Mouse (Mus musculus): ENCODE data around the gene Grm8. TPM values are rescaled to one million over a fixed set of nuclear protein-coding genes. Genes with fewer than 3 reads are reported as not detected.

The Grm8 gene
- polyA plus RNA-seq, 1 experiment from 2014 or later, result 0.04 TPM

GRCm38 (mm10) chr6:27913281-27913680 is 221.7 kb downstream of the Grm8 start:
- 54% methylated on average over 1 of the region's 1 CpGs for WGBS
- no peaks in the 10 kb centered on the region for H3K27me3 ChIP-seq (ENCODE audit: control insufficient read depth, insufficient read depth, low read depth, low read length)
- no peak overlapping the region for H3K4me3 ChIP-seq (ENCODE audit: low read length)
- no peaks in the 10 kb centered on the region for H3K36me3 ChIP-seq (ENCODE audit: control insufficient read depth, insufficient read depth, low read length)
- no peaks in the 10 kb centered on the region for H3K4me1 ChIP-seq (replicated peaks; ENCODE audit: control insufficient read depth, insufficient read depth, low read length)
- no peak for ATAC-seq (ENCODE audit: low read depth)
- H3K4me2 ChIP-seq (ENCODE audit: low read depth, low read length), result no peak overlapping the region
- peaks cover 4% of the 10 kb centered on the region for H3K9me3 ChIP-seq (ENCODE audit: control insufficient read depth, low read length)
- H3K9ac ChIP-seq (ENCODE audit: low read length), result no peak overlapping the region
- no peak overlapping the region for H3K27ac ChIP-seq (ENCODE audit: low read length)

- Histone ChIP-seq H3K27me3 (ENCODE audit: control insufficient read depth, insufficient read depth, low read depth, low read length) (no peaks in the 10 kb centered on the region), H3K36me3 (ENCODE audit: control insufficient read depth, insufficient read depth, low read length) (no peaks in the 10 kb centered on the region)
- ATAC-seq (ENCODE audit: low read depth), result no peak
Observed at GRCm38 (mm10) chr6:27904358-27904757, 230.6 kb downstream of the Grm8 start.

GRCm38 (mm10) chr6:27902224-27902623 is 232.8 kb downstream of the Grm8 start:
- H3K4me3 ChIP-seq (ENCODE audit: low read length), result no peak overlapping the region
- no peaks in the 10 kb centered on the region for H3K9me3 ChIP-seq (ENCODE audit: control insufficient read depth, low read length)
- H3K4me1 ChIP-seq (replicated peaks; ENCODE audit: control insufficient read depth, insufficient read depth, low read length), result no peaks in the 10 kb centered on the region
- H3K4me2 ChIP-seq (ENCODE audit: low read depth, low read length), result no peak overlapping the region
- H3K36me3 ChIP-seq (ENCODE audit: control insufficient read depth, insufficient read depth, low read length), result no peaks in the 10 kb centered on the region
- 87% methylated on average over 1 of the region's 1 CpGs for WGBS
- H3K27me3 ChIP-seq (ENCODE audit: control insufficient read depth, insufficient read depth, low read depth, low read length), result no peaks in the 10 kb centered on the region
- H3K27ac ChIP-seq (ENCODE audit: low read length), result no peak overlapping the region
- no peak for ATAC-seq (ENCODE audit: low read depth)
- H3K9ac ChIP-seq (ENCODE audit: low read length), result no peak overlapping the region

More at GRCm38 (mm10) chr6:27904358-27904757, 230.6 kb downstream of the Grm8 start:
- no peak overlapping the region for H3K4me3 ChIP-seq (ENCODE audit: low read length)
- H3K27ac ChIP-seq (ENCODE audit: low read length), result no peak overlapping the region
- H3K9ac ChIP-seq (ENCODE audit: low read length), result no peak overlapping the region
- no peak overlapping the region for H3K4me2 ChIP-seq (ENCODE audit: low read depth, low read length)
- no peaks in the 10 kb centered on the region for H3K9me3 ChIP-seq (ENCODE audit: control insufficient read depth, low read length)
- H3K4me1 ChIP-seq (replicated peaks; ENCODE audit: control insufficient read depth, insufficient read depth, low read length), result no peaks in the 10 kb centered on the region

DNA sequence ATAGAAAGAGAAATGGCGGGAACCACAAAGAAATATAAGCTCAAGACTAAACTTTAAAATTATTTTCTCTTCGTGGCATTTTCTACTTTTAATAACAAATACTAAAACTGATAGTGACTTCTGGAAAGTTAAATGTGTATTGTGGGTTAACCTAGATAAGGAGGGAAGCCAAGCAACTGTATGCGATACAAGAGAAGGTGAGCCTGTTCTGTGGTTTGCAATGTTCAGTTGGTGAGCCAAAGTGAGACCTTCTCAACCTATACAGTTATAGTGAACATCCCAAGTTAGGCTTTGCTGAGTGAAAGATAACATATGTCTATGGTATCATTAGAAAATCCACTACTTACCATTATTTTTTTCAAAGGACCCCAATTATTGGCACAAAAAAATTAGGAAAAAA is 233.6 kb downstream of the Grm8 start:
- Histone ChIP-seq H3K27ac (ENCODE audit: low read length) (no peak overlapping the region), H3K4me1 (replicated peaks; ENCODE audit: control insufficient read depth, insufficient read depth, low read length) (no peaks in the 10 kb centered on the region), H3K27me3 (ENCODE audit: control insufficient read depth, insufficient read depth, low read depth, low read length) (no peaks in the 10 kb centered on the region), H3K9me3 (ENCODE audit: control insufficient read depth, low read length) (no peaks in the 10 kb centered on the region), H3K4me2 (ENCODE audit: low read depth, low read length) (no peak overlapping the region), H3K9ac (ENCODE audit: low read length) (no peak overlapping the region), H3K4me3 (ENCODE audit: low read length) (no peak overlapping the region), H3K36me3 (ENCODE audit: control insufficient read depth, insufficient read depth, low read length) (no peaks in the 10 kb centered on the region)
- 76% methylated on average over 3 of the region's 3 CpGs for WGBS
- no peak for ATAC-seq (ENCODE audit: low read depth)

- WGBS, result 85% methylated on average over 1 of the region's 1 CpGs
Observed at GRCm38 (mm10) chr6:27895153-27895552, 239.8 kb downstream of the Grm8 start.

DNA sequence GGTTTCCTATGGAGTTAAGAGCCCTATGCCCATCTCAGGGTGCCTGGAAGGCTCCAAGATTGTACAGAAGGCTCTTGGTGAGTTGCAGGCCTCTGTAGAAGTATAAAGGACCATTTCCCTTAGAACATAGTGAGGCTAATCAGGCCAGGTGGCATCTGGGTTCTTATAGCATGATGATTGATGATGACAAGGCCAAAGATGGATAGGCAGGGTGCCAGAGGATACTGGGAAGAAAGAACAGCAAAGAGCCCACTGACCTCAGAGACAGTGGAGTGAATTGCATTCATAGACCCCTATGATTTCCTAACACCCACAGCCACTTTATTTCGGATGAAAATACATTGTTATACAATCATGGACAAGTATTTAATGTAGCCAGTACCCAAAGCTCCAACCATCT is 242.1 kb downstream of the Grm8 start:
- H3K4me1 ChIP-seq (replicated peaks; ENCODE audit: control insufficient read depth, insufficient read depth, low read length), result no peaks in the 10 kb centered on the region
- no peaks in the 10 kb centered on the region for H3K36me3 ChIP-seq (ENCODE audit: control insufficient read depth, insufficient read depth, low read length)
- no peaks in the 10 kb centered on the region for H3K27me3 ChIP-seq (ENCODE audit: control insufficient read depth, insufficient read depth, low read depth, low read length)
- H3K9me3 ChIP-seq (ENCODE audit: control insufficient read depth, low read length), result no peaks in the 10 kb centered on the region
- H3K4me3 ChIP-seq (ENCODE audit: low read length), result no peak overlapping the region
- no peak overlapping the region for H3K4me2 ChIP-seq (ENCODE audit: low read depth, low read length)
- H3K9ac ChIP-seq (ENCODE audit: low read length), result no peak overlapping the region
- no peak for ATAC-seq (ENCODE audit: low read depth)
- 63% methylated on average over 1 of the region's 1 CpGs for WGBS
- no peak overlapping the region for H3K27ac ChIP-seq (ENCODE audit: low read length)

More at GRCm38 (mm10) chr6:27895153-27895552, 239.8 kb downstream of the Grm8 start:
- no peaks in the 10 kb centered on the region for H3K36me3 ChIP-seq (ENCODE audit: control insufficient read depth, insufficient read depth, low read length)
- no peaks in the 10 kb centered on the region for H3K27me3 ChIP-seq (ENCODE audit: control insufficient read depth, insufficient read depth, low read depth, low read length)
- no peak overlapping the region for H3K27ac ChIP-seq (ENCODE audit: low read length)
- no peaks in the 10 kb centered on the region for H3K9me3 ChIP-seq (ENCODE audit: control insufficient read depth, low read length)
- H3K4me1 ChIP-seq (replicated peaks; ENCODE audit: control insufficient read depth, insufficient read depth, low read length), result no peaks in the 10 kb centered on the region
- no peak overlapping the region for H3K4me3 ChIP-seq (ENCODE audit: low read length)
- no peak overlapping the region for H3K9ac ChIP-seq (ENCODE audit: low read length)
- no peak overlapping the region for H3K4me2 ChIP-seq (ENCODE audit: low read depth, low read length)
- ATAC-seq (ENCODE audit: low read depth), result no peak

- Histone ChIP-seq H3K9ac (ENCODE audit: low read length) (no peak overlapping the region), H3K4me1 (replicated peaks; ENCODE audit: control insufficient read depth, insufficient read depth, low read length) (no peaks in the 10 kb centered on the region), H3K36me3 (ENCODE audit: control insufficient read depth, insufficient read depth, low read length) (no peaks in the 10 kb centered on the region), H3K4me3 (ENCODE audit: low read length) (no peak overlapping the region), H3K27ac (ENCODE audit: low read length) (no peak overlapping the region), H3K27me3 (ENCODE audit: control insufficient read depth, insufficient read depth, low read depth, low read length) (no peaks in the 10 kb centered on the region), H3K4me2 (ENCODE audit: low read depth, low read length) (no peak overlapping the region), H3K9me3 (ENCODE audit: control insufficient read depth, low read length) (no peaks in the 10 kb centered on the region)
- 80% methylated on average over 2 of the region's 2 CpGs for WGBS
- ATAC-seq (ENCODE audit: low read depth), result no peak
Observed at GRCm38 (mm10) chr6:27888391-27888790, 246.6 kb downstream of the Grm8 start.

DNA sequence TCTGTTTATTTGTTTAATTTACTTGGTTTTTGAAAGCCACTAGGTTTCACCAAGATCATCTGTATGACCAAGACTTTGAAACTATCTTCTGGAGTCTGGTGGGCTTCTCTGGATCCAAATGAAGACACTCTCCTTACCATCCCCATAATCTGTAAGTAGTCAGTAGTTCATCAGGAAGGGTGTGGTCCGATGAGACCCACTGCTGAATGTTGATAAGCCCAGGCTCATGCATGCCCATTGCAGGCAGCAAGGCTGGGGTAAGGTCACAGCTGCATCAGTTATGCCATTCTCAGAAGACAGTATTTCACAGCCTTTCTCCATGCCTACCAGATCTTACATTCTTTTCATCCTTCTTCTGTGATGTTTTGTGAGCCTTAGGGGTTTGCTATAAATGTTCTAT is 247.1 kb downstream of the Grm8 start:
- Histone ChIP-seq H3K9ac (ENCODE audit: low read length) (no peak overlapping the region), H3K27me3 (ENCODE audit: control insufficient read depth, insufficient read depth, low read depth, low read length) (no peaks in the 10 kb centered on the region)
- 71% methylated on average over 1 of the region's 1 CpGs for WGBS

GRCm38 (mm10) chr6:27885786-27886185 is 249.2 kb downstream of the Grm8 start:
- H3K4me1 ChIP-seq (replicated peaks; ENCODE audit: control insufficient read depth, insufficient read depth, low read length), result no peaks in the 10 kb centered on the region
- no peaks in the 10 kb centered on the region for H3K27me3 ChIP-seq (ENCODE audit: control insufficient read depth, insufficient read depth, low read depth, low read length)
- no peak overlapping the region for H3K9ac ChIP-seq (ENCODE audit: low read length)
- no peaks in the 10 kb centered on the region for H3K36me3 ChIP-seq (ENCODE audit: control insufficient read depth, insufficient read depth, low read length)
- WGBS, result 40% methylated on average over 1 of the region's 1 CpGs
- no peak for ATAC-seq (ENCODE audit: low read depth)
- H3K4me3 ChIP-seq (ENCODE audit: low read length), result no peak overlapping the region
- H3K4me2 ChIP-seq (ENCODE audit: low read depth, low read length), result no peak overlapping the region
- H3K9me3 ChIP-seq (ENCODE audit: control insufficient read depth, low read length), result no peaks in the 10 kb centered on the region
- no peak overlapping the region for H3K27ac ChIP-seq (ENCODE audit: low read length)

More for the DNA sequence above, 247.1 kb downstream of the Grm8 start:
- Histone ChIP-seq H3K4me2 (ENCODE audit: low read depth, low read length) (no peak overlapping the region), H3K4me1 (replicated peaks; ENCODE audit: control insufficient read depth, insufficient read depth, low read length) (no peaks in the 10 kb centered on the region), H3K9me3 (ENCODE audit: control insufficient read depth, low read length) (no peaks in the 10 kb centered on the region), H3K4me3 (ENCODE audit: low read length) (no peak overlapping the region), H3K27ac (ENCODE audit: low read length) (no peak overlapping the region), H3K36me3 (ENCODE audit: control insufficient read depth, insufficient read depth, low read length) (no peaks in the 10 kb centered on the region)
- no peak for ATAC-seq (ENCODE audit: low read depth)

DNA sequence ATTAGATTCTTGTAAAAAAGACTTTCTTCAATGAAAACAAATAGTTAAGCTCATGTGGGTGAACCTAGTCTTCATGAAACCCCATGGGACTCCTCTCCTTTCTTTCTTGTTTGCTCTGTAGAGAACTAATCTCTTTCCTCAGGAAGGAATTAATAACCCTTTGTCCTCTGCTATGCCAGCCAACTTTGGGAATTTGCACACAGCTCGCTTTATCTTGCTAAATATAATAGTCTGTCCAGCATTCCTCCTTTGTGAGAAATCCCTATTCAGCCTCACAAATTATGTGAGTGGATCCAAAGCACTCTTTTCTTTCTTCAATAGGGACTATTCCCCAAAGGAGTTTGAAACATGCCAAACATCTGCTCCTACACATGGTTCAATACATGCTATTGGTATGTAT is 285.3 kb downstream of the Grm8 start:
- Histone ChIP-seq H3K4me1 (replicated peaks; ENCODE audit: control insufficient read depth, insufficient read depth, low read length) (no peaks in the 10 kb centered on the region), H3K4me2 (ENCODE audit: low read depth, low read length) (no peak overlapping the region), H3K36me3 (ENCODE audit: control insufficient read depth, insufficient read depth, low read length) (no peaks in the 10 kb centered on the region), H3K27me3 (ENCODE audit: control insufficient read depth, insufficient read depth, low read depth, low read length) (no peaks in the 10 kb centered on the region), H3K4me3 (ENCODE audit: low read length) (no peak overlapping the region), H3K9me3 (ENCODE audit: control insufficient read depth, low read length) (no peaks in the 10 kb centered on the region), H3K9ac (ENCODE audit: low read length) (no peak overlapping the region), H3K27ac (ENCODE audit: low read length) (no peak overlapping the region)
- no peak for ATAC-seq (ENCODE audit: low read depth)
- 55% methylated on average over 1 of the region's 1 CpGs for WGBS
